Mouse (Mus musculus): ENCODE data around the gene Tcl1b5.
"Not testable (repeated sequence)": the region's sequence is repeated elsewhere in the genome, so short reads cannot be mapped to it uniquely, and the experiment has no call there.

Gene Tcl1b5

GRCm38 (mm10) chr12:105176044-105176443 is at the start of gene Tcl1b5:
Gene Tcl1b5, plus strand, starts transcription at chr12:105176344.
- not testable (repeated sequence) for DNase-seq (ENCODE audit: low read depth in 2 of 2, low spot score in 2 of 2)

- no peak for DNase-seq (ENCODE audit: low read depth in 2 of 2, low spot score in 2 of 2)
Measured at GRCm38 (mm10) chr12:105126516-105126915, 49.6 kb upstream of the Tcl1b5 start.

DNA sequence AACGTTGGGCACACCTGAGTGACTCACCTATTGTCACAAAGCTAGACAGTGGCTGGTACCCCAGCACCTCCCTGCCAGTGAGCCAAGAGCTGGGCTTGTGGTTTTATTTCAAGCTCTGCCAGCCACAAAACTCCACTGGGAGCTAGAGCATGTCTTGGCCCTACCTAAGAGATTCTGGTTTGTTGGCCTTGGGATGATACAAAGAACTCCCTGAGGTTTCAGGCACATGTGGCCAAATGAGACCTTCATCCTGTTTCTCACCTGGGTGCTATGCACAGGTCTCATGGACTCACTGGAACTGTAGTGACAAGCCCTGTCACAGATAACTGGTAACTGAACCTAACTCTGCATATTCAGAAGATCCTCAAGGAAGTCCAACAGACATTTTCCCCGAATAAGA is 48.5 kb upstream of the Tcl1b5 start:
- no peak for DNase-seq (ENCODE audit: low read depth in 2 of 2, low spot score in 2 of 2)

DNA sequence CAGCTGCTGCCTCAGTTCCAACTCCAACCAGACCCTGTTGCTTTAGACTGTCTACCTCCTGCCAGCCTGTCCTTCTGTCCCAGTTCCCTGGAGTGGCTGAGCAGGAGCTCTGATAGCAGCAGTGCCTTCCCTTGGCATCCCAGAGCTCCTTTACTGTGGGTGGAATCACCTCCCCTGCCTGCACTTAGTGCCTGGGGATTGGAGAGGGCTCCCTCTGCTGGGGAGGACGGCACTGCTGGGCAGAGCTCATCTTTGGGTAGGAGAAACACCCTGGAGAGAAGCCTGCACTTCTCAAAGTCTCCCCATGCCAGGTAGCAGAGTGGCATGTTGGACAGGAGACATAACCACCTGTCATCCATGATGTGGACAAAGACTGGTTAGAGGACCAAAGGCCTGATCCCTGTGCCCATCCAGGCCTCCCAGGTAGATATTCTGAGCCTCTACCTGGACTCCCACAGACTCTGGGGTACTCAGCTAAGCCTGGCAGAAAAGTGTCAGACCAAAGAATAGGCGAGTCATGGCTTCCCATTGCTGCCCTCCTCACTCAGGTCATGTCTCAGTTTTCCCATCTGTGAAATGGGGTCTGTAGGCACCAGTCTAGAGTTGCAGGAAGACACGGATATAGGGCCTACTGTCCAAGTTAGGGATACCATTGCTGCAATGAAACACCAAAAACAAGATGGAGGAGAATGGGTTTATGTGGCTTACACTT is 46.5 kb upstream of the Tcl1b5 start:
- not testable (repeated sequence) for DNase-seq (ENCODE audit: low read depth in 2 of 2, low spot score in 2 of 2)

DNA sequence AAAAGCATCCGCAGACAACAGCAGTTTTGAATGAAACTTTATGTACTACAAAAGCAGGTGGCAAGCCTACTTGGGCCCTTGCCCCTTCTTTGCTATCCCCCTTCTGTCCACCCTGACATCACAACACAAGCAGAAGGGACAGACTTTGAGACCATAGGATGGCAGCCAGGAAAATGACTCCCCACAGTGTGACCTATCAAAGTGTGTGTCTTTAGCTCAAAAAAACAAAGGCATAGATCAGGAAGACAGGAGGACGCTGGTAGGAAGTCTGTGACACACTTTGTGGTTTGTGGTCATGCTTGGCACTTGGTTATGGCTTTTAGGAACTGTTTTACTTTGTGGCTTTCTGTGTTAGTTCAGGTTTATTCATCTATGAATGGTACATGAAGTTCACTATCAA is 42.0 kb upstream of the Tcl1b5 start:
- DNase-seq (ENCODE audit: low read depth in 2 of 2, low spot score in 2 of 2) = not testable (repeated sequence)

- DNase-seq (ENCODE audit: low read depth in 2 of 2, low spot score in 2 of 2) = not testable (repeated sequence)
Measured at GRCm38 (mm10) chr12:105134826-105135225, 41.3 kb upstream of the Tcl1b5 start.

GRCm38 (mm10) chr12:105137729-105138128 is 38.4 kb upstream of the Tcl1b5 start:
- DNase-seq (ENCODE audit: low read depth in 2 of 2, low spot score in 2 of 2) = not testable (repeated sequence)

- DNase-seq (ENCODE audit: low read depth in 2 of 2, low spot score in 2 of 2) = no peak
Measured at GRCm38 (mm10) chr12:105143096-105143495, 33.0 kb upstream of the Tcl1b5 start.

DNA sequence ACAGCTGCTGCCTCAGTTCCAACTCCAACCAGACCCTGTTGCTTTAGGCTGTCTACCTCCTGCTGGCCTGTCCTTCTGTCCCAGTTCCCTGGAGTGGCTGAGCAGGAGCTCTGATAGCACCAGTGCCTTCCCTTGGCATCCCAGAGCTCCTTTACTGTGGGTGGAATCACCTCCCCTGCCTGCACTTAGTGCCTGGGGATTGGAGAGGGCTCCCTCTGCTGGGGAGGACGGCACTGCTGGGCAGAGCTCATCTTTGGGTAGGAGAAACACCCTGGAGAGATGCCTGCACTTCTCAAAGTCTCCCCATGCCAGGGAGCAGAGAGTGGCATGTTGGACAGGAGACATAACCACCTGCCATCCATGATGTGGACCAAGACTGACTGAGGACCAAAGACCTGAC is 31.2 kb upstream of the Tcl1b5 start:
- not testable (repeated sequence) for DNase-seq (ENCODE audit: low read depth in 2 of 2, low spot score in 2 of 2)

DNA sequence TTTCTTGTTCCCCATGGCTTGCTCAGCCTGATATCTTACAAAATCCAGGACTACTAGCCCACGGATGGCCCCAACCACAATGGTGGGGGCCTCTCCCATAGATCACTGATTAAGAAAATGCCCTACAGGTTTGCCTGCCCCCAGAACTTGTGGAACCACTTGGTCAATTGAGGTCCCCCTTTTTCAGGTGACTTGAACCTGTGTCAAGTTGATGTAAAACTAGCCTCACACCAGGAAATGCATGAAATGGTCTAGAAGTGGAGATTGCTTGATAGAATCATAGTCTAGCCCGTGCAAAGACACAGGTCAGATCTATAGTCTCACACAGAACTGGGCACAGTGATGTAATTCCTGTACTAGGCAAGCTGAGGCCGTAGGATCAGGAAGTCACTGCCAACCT is 30.4 kb upstream of the Tcl1b5 start, which contains the start of gene Tcl1b2:
Gene Tcl1b2, plus strand, starts transcription at position 301 of the 400 bp plus-strand sequence.
- no peak for DNase-seq (ENCODE audit: low read depth in 2 of 2, low spot score in 2 of 2)

DNA sequence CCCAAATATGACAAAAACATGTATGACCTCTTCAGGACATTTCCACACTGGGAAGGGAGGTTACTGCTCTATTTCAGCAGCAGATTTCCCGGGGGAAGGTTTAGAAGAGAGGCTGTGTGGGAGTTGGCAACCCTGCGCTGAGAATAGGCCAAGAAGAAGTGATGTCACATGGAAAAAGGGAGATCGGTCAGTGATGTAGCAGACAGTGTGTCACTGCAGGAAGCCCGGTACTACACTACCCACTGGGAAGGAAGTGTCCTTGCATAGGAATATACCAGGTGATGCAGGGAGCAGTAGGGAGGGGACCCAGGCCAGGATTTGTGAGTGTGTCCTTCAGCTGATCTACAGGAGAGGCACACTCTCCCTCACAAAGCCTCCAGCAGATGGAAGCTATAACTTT is 20.9 kb upstream of the Tcl1b5 start:
- DNase-seq (ENCODE audit: low read depth in 2 of 2, low spot score in 2 of 2) = not testable (repeated sequence)

DNA sequence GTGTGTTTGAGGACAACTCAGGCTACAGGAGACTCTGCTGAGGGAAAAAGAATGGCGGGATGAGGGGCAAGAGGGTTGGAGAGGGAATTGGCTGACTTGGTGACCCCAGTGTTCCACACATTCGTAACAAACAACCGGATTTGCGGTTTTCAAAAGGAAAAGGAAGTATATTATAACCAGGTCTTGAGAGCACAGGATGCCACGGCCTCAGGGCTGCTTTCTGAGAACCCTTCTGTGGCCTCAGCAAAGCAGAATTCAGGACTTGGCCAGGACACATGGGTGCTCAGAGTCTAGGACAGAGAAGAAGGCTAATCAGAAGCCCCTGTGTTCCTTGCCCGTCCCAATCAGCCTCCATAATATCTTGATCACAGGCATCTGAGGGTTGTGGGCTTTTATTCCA is 17.3 kb upstream of the Tcl1b5 start:
- no peak for DNase-seq (ENCODE audit: low read depth in 2 of 2, low spot score in 2 of 2)

DNA sequence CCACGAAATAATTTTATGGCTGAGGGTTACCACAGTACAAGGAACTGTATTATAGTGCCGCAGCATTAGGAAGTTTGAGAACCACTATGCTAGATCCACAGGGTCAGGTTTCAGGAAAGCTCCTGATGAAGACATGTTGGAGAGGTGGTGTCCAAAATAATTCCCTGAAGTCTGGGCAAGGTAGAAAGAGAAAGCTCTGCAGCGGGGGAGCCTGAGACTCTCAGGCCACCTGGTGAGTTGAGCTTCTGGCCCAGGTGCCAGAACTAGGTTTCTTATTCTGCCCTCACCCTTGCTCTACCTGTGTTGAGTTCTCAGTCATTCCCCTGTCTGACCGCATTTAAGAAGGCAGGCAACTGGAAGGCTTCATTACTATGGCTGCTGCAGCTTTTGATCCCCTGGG is 16.8 kb upstream of the Tcl1b5 start, which contains the start of gene Tcl1b1:
Gene Tcl1b1, plus strand, starts transcription at position 301 of the 400 bp plus-strand sequence.
- no peak for DNase-seq (ENCODE audit: low read depth in 2 of 2, low spot score in 2 of 2)

DNA sequence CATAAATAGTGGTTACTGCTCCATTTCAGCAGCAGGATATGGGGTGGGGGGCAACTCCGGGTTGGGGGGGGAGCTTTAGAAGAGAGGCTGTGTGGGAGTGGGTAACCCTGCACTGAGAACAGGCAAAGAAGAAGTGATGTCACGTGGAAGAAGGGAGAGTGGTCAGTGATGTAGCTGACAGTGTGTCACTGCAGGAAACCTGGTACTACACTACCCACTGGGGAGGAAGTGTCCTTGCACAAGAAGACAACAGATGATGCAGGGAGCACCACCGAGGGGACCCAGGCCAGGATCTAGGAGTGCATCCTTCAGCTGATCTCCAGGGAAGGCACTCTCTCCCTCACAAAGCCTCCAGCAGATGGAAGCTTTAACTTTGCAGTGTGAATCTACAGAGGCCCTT is 9.4 kb upstream of the Tcl1b5 start:
- no peak for DNase-seq (ENCODE audit: low read depth in 2 of 2, low spot score in 2 of 2)

DNA sequence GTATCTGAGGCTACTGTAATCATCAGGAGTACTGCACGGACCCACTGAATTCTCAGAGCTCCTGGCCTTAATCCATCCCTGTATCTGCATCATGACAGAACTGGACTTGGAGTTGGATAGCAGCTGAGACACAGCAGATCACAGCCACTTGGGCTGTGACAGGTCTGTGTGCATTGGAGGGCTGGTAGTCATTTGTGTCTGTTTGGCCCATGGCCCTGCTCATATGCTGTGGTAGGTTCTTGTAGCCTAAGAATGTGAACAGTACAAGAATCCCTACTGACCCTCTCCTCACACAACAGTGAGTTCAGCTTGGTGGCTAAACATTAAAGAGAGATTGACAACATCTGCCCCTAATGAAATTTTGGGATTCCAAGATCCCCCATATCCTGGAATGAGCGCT is 2.8 kb upstream of the Tcl1b5 start:
- DNase-seq (ENCODE audit: low read depth in 2 of 2, low spot score in 2 of 2) = no peak

DNA sequence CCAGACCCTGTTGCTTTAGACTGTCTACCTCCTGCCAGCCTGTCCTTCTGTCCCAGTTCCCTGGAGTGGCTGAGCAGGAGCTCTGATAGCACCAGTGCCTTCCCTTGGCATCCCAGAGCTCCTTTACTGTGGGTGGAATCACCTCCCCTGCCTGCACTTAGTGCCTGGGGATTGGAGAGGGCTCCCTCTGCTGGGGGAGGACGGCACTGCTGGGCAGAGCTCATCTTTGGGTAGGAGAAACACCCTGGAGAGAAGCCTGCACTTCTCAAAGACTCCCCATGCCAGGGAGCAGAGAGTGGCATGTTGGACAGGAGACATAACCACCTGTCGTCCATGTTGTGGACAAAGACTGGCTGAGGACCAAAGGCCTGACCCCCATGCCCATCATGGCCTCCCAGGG is 1.8 kb upstream of the Tcl1b5 start:
- DNase-seq (ENCODE audit: low read depth in 2 of 2, low spot score in 2 of 2) = peak in 1 of 2 experiments; percentile 15

DNA sequence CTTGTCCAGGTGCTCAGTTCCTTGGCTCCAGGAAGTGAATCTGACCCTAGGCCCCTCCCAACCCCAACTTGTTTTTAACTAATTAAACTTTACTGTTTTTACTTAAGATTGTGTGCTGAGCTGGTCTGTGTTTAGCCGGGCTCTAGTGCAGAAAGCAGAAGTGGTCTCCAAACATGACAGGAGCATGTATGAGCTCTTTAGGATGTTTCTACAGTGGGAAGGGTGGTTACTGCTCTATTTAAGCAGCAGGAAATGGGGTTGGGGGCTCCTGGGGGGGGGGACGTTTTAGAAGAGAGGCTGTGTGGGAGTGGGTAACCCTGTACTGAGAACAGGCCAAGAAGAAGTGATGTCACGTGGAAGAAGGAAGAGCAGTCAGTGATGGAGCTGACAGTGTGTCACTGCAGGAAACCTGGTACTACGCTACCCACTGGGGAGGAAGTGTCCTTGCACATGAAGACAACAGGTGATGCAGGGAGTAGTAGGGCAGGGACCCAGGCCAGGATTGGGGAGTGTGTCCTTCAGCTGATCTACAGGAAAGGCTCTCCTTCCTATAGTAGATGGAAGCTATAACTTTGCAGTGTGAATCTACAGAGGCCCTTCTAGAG is 5.0 kb downstream of the Tcl1b5 start:
- not testable (repeated sequence) for DNase-seq (ENCODE audit: low read depth in 2 of 2, low spot score in 2 of 2)

- DNase-seq (ENCODE audit: low read depth in 2 of 2, low spot score in 2 of 2) = not testable (repeated sequence)
Measured at GRCm38 (mm10) chr12:105188980-105189379, 12.8 kb downstream of the Tcl1b5 start.

DNA sequence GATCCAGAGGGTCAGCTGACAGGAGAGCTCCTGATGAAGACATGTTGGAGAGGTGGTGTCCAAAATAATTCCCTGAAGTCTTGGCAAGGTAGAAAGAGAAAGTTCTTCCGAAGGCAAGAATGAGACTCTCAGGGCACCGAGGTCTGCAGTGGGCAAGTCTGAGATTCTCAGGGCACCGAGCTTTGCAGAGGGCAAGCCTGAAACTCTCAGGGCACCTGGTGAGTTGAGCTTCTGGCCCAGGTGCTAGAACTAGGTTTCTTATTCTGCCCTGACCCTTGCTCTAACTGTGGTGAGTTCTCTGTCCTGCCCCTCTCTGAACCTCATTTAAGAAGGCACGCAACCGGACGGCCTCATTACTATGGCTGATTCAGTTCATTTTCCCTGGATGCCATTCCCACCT is 14.6 kb downstream of the Tcl1b5 start, which contains the start of gene Tcl1b3:
Gene Tcl1b3, plus strand, starts transcription at position 301 of the 400 bp plus-strand sequence.
- not testable (repeated sequence) for DNase-seq (ENCODE audit: low read depth in 2 of 2, low spot score in 2 of 2)

DNA sequence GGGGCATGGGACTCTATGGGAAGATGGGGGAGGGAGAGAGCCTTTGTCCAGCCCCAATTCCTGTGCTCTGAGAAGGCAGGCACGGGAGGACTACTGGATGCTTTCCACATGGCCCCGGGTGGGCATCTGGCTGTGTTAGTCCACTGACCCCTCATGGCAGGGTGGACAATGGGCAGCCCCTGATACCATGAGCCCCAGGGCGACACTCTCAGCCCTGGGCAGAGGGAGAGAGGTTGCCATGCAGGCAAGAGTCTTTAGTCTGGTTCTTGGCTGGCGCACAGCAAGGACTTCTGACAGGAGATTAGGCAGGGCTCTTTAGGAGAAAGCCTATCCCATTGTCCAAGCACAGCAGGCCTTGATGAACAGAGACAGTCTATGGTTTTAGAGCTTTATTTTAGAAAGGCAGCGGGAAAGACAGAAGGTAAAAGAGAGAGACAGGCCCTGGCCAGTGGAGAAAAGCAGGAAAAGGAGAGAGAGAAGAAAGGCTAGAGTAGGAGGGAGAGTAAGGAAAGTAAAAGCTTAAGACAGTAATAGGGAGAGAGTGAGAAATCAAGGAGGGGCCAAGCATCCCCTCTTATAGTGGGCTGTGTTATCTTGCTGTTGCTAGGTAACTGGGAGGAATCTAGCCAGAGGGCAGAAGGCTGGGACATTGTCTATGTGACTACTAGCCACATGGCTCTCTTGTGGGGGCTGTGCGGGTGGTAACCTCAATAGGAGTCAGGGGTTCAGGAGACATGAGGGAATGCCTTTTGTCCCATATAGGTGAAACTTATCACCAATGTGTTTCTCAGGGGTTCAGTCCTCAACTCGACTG is 23.7 kb downstream of the Tcl1b5 start:
- DNase-seq (ENCODE audit: low read depth in 2 of 2, low spot score in 2 of 2) = not testable (repeated sequence)

GRCm38 (mm10) chr12:105201657-105202056 is 25.5 kb downstream of the Tcl1b5 start, which contains the start of gene Tcl1b4:
Gene Tcl1b4, plus strand, starts transcription at chr12:105201957.
- not testable (repeated sequence) for DNase-seq (ENCODE audit: low read depth in 2 of 2, low spot score in 2 of 2)

Data from CD8-positive naive resting alpha-beta T cell, adult 2 months (primary cell).